Mouse (Mus musculus) neural tube, embryonic 14.5 days (tissue): ENCODE measurements at regions not wholly inside any gene's neighbourhood (a gene's known extent, or its start where the extent isn't known, plus 50 kb on each side); places are given as distances from the start of the nearest gene placed in this dataset.

ENCODE experiments used
- ATAC-seq: fragments of 200-750 bp; cut with Nextera tagmentation; 2 replicates; pipeline ENCODE4 v1.8.0; 2017; ENCODE audit warnings: low read depth, mild to moderate bottlenecking, moderate TSS enrichment, moderate library complexity
- H3K27ac ChIP-seq: fragments of 300-500 bp; sonication (generic); 2 replicates; pipeline ENCODE4 v1.5.1; 2014; ENCODE audit warnings: low read depth, mild to moderate bottlenecking, control low read depth, low read length, moderate library complexity, mixed read lengths
- H3K27me3 ChIP-seq: fragments of 300-500 bp; sonication (generic); 2 replicates; pipeline ENCODE4 v1.6.1; 2014; ENCODE audit warnings: low read length; ENCODE audit not compliant: control insufficient read depth, insufficient read depth
- H3K36me3 ChIP-seq: fragments of 300-500 bp; sonication (generic); 2 replicates; pipeline ENCODE4 v1.6.1; 2014; ENCODE audit warnings: low read length, mixed read lengths; ENCODE audit not compliant: control insufficient read depth, insufficient read depth
- H3K4me1 ChIP-seq: fragments of 300-500 bp; sonication (generic); 2 replicates; pipeline ENCODE4 v1.6.1; 2014; ENCODE audit warnings: low read length; ENCODE audit not compliant: control insufficient read depth, insufficient read depth
- H3K4me2 ChIP-seq: fragments of 300-500 bp; sonication (generic); 2 replicates; pipeline ENCODE4 v1.6.1; 2014; ENCODE audit warnings: mild to moderate bottlenecking, low read depth, low read length, control low read depth
- H3K4me3 ChIP-seq: fragments of 300-500 bp; sonication (generic); 2 replicates; pipeline ENCODE4 v1.5.1; 2014; ENCODE audit warnings: low read depth, low read length, control low read depth, mixed read lengths
- H3K9ac ChIP-seq: fragments of 300-500 bp; sonication (generic); replicated peaks from 2 replicates; pipeline ENCODE4 v1.6.1; 2014; ENCODE audit warnings: low read depth, mild to moderate bottlenecking, control low read depth, low read length, mixed read lengths
- H3K9me3 ChIP-seq: fragments of 300-500 bp; sonication (generic); 2 replicates; pipeline ENCODE4 v1.6.1; 2016; ENCODE audit warnings: low read length; ENCODE audit not compliant: control insufficient read depth
- WGBS: fragments of 180-500 bp; shearing (Covaris S2); extraction: QIAGEN DNeasy Blood & Tissue Kit; methylation state at CpG from one replicate; pipeline ENCODE4 v1.1.7; 2014; 5-methylcytosine and 5-hydroxymethylcytosine counted together

GRCm38 (mm10) chr13:91274131-91274530 lies 50.4 kb upstream of the Atg10 start:
- H3K4me1 ChIP-seq: no peaks in the 10 kb centered on the region
- WGBS: 85% methylated on average over 1 of the region's 1 CpGs
- no peak overlapping the region for H3K4me2 ChIP-seq
- H3K27ac ChIP-seq: no peak overlapping the region
- no peak for ATAC-seq
- H3K9me3 ChIP-seq: no peaks in the 10 kb centered on the region
- H3K36me3 ChIP-seq: no peaks in the 10 kb centered on the region
- no peaks in the 10 kb centered on the region for H3K27me3 ChIP-seq
- H3K4me3 ChIP-seq: no peak overlapping the region
- H3K9ac ChIP-seq: no peak overlapping the region

- H3K27ac ChIP-seq: no peak overlapping the region
- no peak overlapping the region for H3K4me3 ChIP-seq
- 68% methylated on average over 6 of the region's 6 CpGs for WGBS
These were observed 50.8 kb upstream of the Atg10 start for GRCm38 (mm10) chr13:91274615-91275014.

GRCm38 (mm10) chr13:91279487-91279886 lies 55.7 kb upstream of the Atg10 start:
- 75% methylated on average over 3 of the region's 3 CpGs for WGBS
- no peaks in the 10 kb centered on the region for H3K9me3 ChIP-seq
- ATAC-seq: no peak
- H3K27me3 ChIP-seq: no peaks in the 10 kb centered on the region
- H3K36me3 ChIP-seq: no peaks in the 10 kb centered on the region
- H3K4me3 ChIP-seq: no peak overlapping the region
- no peaks in the 10 kb centered on the region for H3K4me1 ChIP-seq
- no peak overlapping the region for H3K4me2 ChIP-seq
- H3K27ac ChIP-seq: no peak overlapping the region
- no peak overlapping the region for H3K9ac ChIP-seq

More at GRCm38 (mm10) chr13:91274615-91275014, 50.8 kb upstream of the Atg10 start:
- no peak for ATAC-seq
- H3K4me2 ChIP-seq: no peak overlapping the region
- H3K27me3 ChIP-seq: no peaks in the 10 kb centered on the region
- H3K4me1 ChIP-seq: no peaks in the 10 kb centered on the region
- no peaks in the 10 kb centered on the region for H3K36me3 ChIP-seq
- H3K9me3 ChIP-seq: no peaks in the 10 kb centered on the region
- H3K9ac ChIP-seq: no peak overlapping the region

- Histone ChIP-seq H3K4me1 (no peaks in the 10 kb centered on the region), H3K27ac (no peak overlapping the region), H3K36me3 (no peaks in the 10 kb centered on the region), H3K9ac (no peak overlapping the region), H3K9me3 (no peaks in the 10 kb centered on the region), H3K4me3 (no peak overlapping the region), H3K4me2 (no peak overlapping the region), H3K27me3 (no peaks in the 10 kb centered on the region)
- ATAC-seq: no peak
- 82% methylated on average over 7 of the region's 7 CpGs for WGBS
These were observed 71.9 kb upstream of the Atg10 start for GRCm38 (mm10) chr13:91295552-91296170.

GRCm38 (mm10) chr13:91296521-91297160 lies 72.9 kb upstream of the Atg10 start:
- Histone ChIP-seq H3K9me3 (no peaks in the 10 kb centered on the region), H3K4me1 (no peaks in the 10 kb centered on the region), H3K27ac (no peak overlapping the region), H3K4me3 (no peak overlapping the region), H3K36me3 (no peaks in the 10 kb centered on the region), H3K9ac (no peak overlapping the region), H3K4me2 (no peak overlapping the region), H3K27me3 (no peaks in the 10 kb centered on the region)
- WGBS: 65% methylated on average over 5 of the region's 5 CpGs
- no peak for ATAC-seq

GRCm38 (mm10) chr13:91301849-91302248 lies 78.1 kb upstream of the Atg10 start:
- H3K27me3 ChIP-seq: no peaks in the 10 kb centered on the region
- no peak overlapping the region for H3K4me3 ChIP-seq
- no peak for ATAC-seq
- H3K27ac ChIP-seq: no peak overlapping the region
- 80% methylated on average over 1 of the region's 1 CpGs for WGBS
- no peaks in the 10 kb centered on the region for H3K4me1 ChIP-seq
- H3K36me3 ChIP-seq: no peaks in the 10 kb centered on the region
- no peak overlapping the region for H3K9ac ChIP-seq
- H3K9me3 ChIP-seq: no peaks in the 10 kb centered on the region
- H3K4me2 ChIP-seq: no peak overlapping the region

GRCm38 (mm10) chr13:91305697-91306405 lies 82.1 kb upstream of the Atg10 start:
- no peaks in the 10 kb centered on the region for H3K4me1 ChIP-seq
- H3K9me3 ChIP-seq: no peaks in the 10 kb centered on the region
- H3K27me3 ChIP-seq: no peaks in the 10 kb centered on the region
- no peak overlapping the region for H3K9ac ChIP-seq
- WGBS: 67% methylated on average over 6 of the region's 6 CpGs
- no peak overlapping the region for H3K27ac ChIP-seq
- no peak for ATAC-seq
- H3K36me3 ChIP-seq: no peaks in the 10 kb centered on the region
- no peak overlapping the region for H3K4me2 ChIP-seq
- no peak overlapping the region for H3K4me3 ChIP-seq

GRCm38 (mm10) chr13:91306545-91306944 lies 82.8 kb upstream of the Atg10 start:
- Histone ChIP-seq H3K4me1 (no peaks in the 10 kb centered on the region), H3K9me3 (no peaks in the 10 kb centered on the region), H3K4me3 (no peak overlapping the region), H3K9ac (no peak overlapping the region), H3K27ac (no peak overlapping the region), H3K36me3 (no peaks in the 10 kb centered on the region), H3K4me2 (no peak overlapping the region), H3K27me3 (no peaks in the 10 kb centered on the region)
- WGBS: 80% methylated on average over 4 of the region's 4 CpGs
- ATAC-seq: no peak; the same call in 1 of the 2 replicates

- Histone ChIP-seq H3K9ac (no peak overlapping the region), H3K4me3 (no peak overlapping the region), H3K27me3 (no peaks in the 10 kb centered on the region), H3K36me3 (no peaks in the 10 kb centered on the region), H3K27ac (no peak overlapping the region), H3K9me3 (no peaks in the 10 kb centered on the region), H3K4me2 (no peak overlapping the region), H3K4me1 (no peaks in the 10 kb centered on the region)
- ATAC-seq: no peak
- WGBS: 83% methylated on average over 5 of the region's 5 CpGs
These were observed 89.3 kb upstream of the Atg10 start for GRCm38 (mm10) chr13:91312905-91313571.
